Mouse (Mus musculus) kidney, postnatal 0 days (tissue): ENCODE measurements around the gene 4921517D22Rik. TPM values are rescaled to one million over a fixed set of nuclear protein-coding genes. Genes with fewer than 3 reads are reported as not detected.

ENCODE experiments used
- ATAC-seq: fragments of 200-750 bp; cut with Nextera tagmentation; replicated peaks from 2 replicates; pipeline ENCODE4 v1.8.0; 2017; ENCODE audit warnings: low read depth, moderate number of reproducible peaks, moderate TSS enrichment, moderate library complexity; ENCODE audit not compliant: low FRiP score
- DNase-seq: peaks from one replicate; pipeline ENCODE4 v3.0.0-alpha.2; 2016; ENCODE audit warnings: low spot score
- H3K27ac ChIP-seq: fragments of 300-500 bp; sonication (generic); 2 replicates; pipeline ENCODE4 v1.5.1; 2014; ENCODE audit warnings: mild to moderate bottlenecking
- H3K27me3 ChIP-seq: fragments of 300-500 bp; sonication (generic); 2 replicates; pipeline ENCODE4 v1.6.1; 2014; ENCODE audit warnings: low read length, mixed read lengths; ENCODE audit not compliant: insufficient read depth
- H3K36me3 ChIP-seq: fragments of 300-500 bp; sonication (generic); 2 replicates; pipeline ENCODE4 v1.6.1; 2014; ENCODE audit warnings: low read length, mixed read lengths; ENCODE audit not compliant: insufficient read depth
- H3K4me1 ChIP-seq: fragments of 300-500 bp; sonication (generic); replicated peaks from 2 replicates; pipeline ENCODE4 v1.6.1; 2014; ENCODE audit warnings: antibody characterized with exemption, low read length, mixed read lengths; ENCODE audit not compliant: insufficient read depth
- H3K4me2 ChIP-seq: fragments of 300-500 bp; sonication (generic); 2 replicates; pipeline ENCODE4 v1.6.1; 2014; ENCODE audit warnings: mild to moderate bottlenecking, low read length, moderate library complexity, mixed read lengths
- H3K4me3 ChIP-seq: fragments of 300-500 bp; sonication (generic); replicated peaks from 2 replicates; pipeline ENCODE4 v1.5.1; 2014; ENCODE audit warnings: low read depth, low read length
- H3K9ac ChIP-seq: fragments of 300-500 bp; sonication (generic); 2 replicates; pipeline ENCODE4 v1.6.1; 2014; ENCODE audit warnings: low read depth, low read length
- H3K9me3 ChIP-seq: fragments of 300-500 bp; sonication (generic); replicated peaks from 2 replicates; pipeline ENCODE4 v1.6.1; 2016; ENCODE audit warnings: low read length, inconsistent platforms, mixed read lengths
- CTCF ChIP-seq: IDR thresholded peaks from 2 replicates; pipeline ENCODE4 v1.5.1; 2016; ENCODE audit warnings: antibody characterized with exemption, low read depth, mild to moderate bottlenecking, moderate library complexity
- WGBS: fragments of 180-500 bp; shearing (Covaris S2); extraction: QIAGEN DNeasy Blood & Tissue Kit; methylation state at CpG from one replicate; pipeline ENCODE4 v1.1.7; 2014; 5-methylcytosine and 5-hydroxymethylcytosine counted together
- polyA plus RNA-seq: library from polyadenylated mRNA; unstranded; fragments of >200 nt; fragmentation: Nextera tagmentation; extraction: Ambion mirVana; gene quantifications from 2 replicates; pipeline ENCODE4 v1.2.1, GENCODE M21; 2015

4921517D22Rik gene
- polyA plus RNA-seq, 1 experiment from 2014 or later: not detected

DNA sequence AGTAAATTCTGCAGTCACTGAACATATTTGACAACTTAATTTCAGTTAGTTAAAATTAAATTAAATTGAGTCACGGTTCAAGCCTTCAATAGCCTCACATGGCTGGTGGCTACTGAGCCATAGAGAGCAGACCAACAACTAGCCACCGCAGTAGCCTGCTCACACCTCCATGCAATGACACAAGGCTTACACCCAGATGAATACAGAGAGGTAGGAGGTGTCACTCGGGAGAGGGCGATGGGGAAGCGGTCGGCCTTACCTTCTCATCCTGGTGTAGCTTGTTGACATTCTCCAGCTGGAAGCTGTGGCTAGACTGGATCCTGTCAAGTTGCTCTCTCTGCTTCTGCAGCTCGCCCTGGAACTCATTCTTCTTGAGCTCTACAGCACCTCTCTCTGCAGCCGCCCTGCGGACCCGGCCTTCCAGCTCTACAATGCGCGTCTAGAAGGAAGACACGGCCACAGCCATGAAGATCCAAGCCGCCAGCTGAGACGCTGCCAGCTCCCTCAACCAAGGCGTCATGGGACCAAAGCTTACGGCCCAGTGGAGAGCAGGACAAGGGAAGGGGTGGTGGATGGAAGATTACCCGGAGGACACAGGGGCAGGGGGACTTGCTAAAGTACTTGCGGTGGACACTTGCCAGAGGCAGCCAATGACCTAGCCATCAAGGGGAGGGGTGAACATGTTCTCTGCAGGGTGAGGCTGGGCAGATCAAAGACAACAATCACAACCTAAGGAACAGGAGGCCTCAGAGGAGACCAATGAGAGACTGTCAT lies 29.8 kb downstream of the 4921517D22Rik start:
- ATAC-seq (no peak), DNase-seq (no peak)
- Histone ChIP-seq H3K9ac (no peak overlapping the region), H3K4me3 (no peak overlapping the region), H3K4me2 (no peak overlapping the region), H3K4me1 (no peaks in the 10 kb centered on the region), H3K27ac (no peak overlapping the region), H3K27me3 (no peaks in the 10 kb centered on the region), H3K36me3 (0 out of 2 replicates have a peak, but pooled peaks cover 7% of the 10 kb centered on the region), H3K9me3 (no peaks in the 10 kb centered on the region)
- TF ChIP-seq CTCF: no peak
- WGBS: 68% methylated on average over 19 of the region's 19 CpGs

GRCm38 (mm10) chr13:59661966-59662365 lies 31.9 kb downstream of the 4921517D22Rik start:
- Histone ChIP-seq H3K4me3 (no peak overlapping the region), H3K9ac (no peak overlapping the region)
- WGBS: 95% methylated on average over 12 of the region's 12 CpGs

DNA sequence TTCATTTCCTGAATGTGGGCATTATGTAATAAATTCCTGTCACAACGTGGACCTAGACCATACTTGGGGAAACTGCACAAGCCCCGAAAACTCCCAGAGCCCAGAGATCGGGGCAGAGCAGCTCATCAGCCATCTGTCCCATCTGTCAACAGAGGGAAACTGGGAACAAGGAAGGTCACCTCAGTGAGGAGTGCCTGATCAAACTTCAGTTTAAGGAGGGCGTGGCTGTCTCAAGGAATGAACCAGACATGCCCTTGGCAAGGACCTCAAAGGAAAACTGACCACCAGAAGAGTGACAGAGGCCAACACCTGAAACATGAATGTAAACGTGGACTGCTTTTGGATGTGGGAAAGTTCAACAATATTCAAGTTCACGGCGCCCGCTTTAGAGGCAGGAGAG lies 32.5 kb downstream of the 4921517D22Rik start:
- Histone ChIP-seq H3K27ac (no peak overlapping the region), H3K4me3 (no peak overlapping the region), H3K4me1 (no peaks in the 10 kb centered on the region), H3K36me3 (0 out of 2 replicates have a peak, but pooled peaks cover 7% of the 10 kb centered on the region), H3K9me3 (no peaks in the 10 kb centered on the region), H3K27me3 (no peaks in the 10 kb centered on the region), H3K9ac (no peak overlapping the region), H3K4me2 (no peak overlapping the region)
- 87% methylated on average over 8 of the region's 8 CpGs for WGBS
- TF ChIP-seq CTCF: no peak
- no peak for ATAC-seq
- no peak for DNase-seq

More at GRCm38 (mm10) chr13:59661966-59662365, 31.9 kb downstream of the 4921517D22Rik start:
- H3K36me3 ChIP-seq: 0 out of 2 replicates have a peak, but pooled peaks cover 9% of the 10 kb centered on the region
- ATAC-seq (no peak), DNase-seq (no peak)
- H3K9me3 ChIP-seq: no peaks in the 10 kb centered on the region
- H3K27ac ChIP-seq: no peak overlapping the region
- H3K4me2 ChIP-seq: no peak overlapping the region
- no peak for TF ChIP-seq CTCF
- no peaks in the 10 kb centered on the region for H3K4me1 ChIP-seq
- H3K27me3 ChIP-seq: no peaks in the 10 kb centered on the region

GRCm38 (mm10) chr13:59660371-59660770 lies 33.5 kb downstream of the 4921517D22Rik start:
- Histone ChIP-seq H3K4me1 (no peaks in the 10 kb centered on the region), H3K4me3 (no peak overlapping the region), H3K27ac (no peak overlapping the region), H3K4me2 (no peak overlapping the region), H3K36me3 (0 out of 2 replicates have a peak, but pooled peaks cover 7% of the 10 kb centered on the region), H3K9ac (no peak overlapping the region), H3K27me3 (no peaks in the 10 kb centered on the region), H3K9me3 (no peaks in the 10 kb centered on the region)
- no peak for TF ChIP-seq CTCF
- WGBS: 98% methylated on average over 3 of the region's 3 CpGs
- no peak for ATAC-seq
- DNase-seq: no peak

- WGBS: 84% methylated on average over 5 of the region's 5 CpGs
- TF ChIP-seq CTCF: no peak
- H3K4me2 ChIP-seq: no peak overlapping the region
- H3K36me3 ChIP-seq: 0 out of 2 replicates have a peak, but pooled peaks cover 2% of the 10 kb centered on the region
- no peak for ATAC-seq
- 0 out of 2 replicates have a peak, but pooled peaks cover 5% of the 10 kb centered on the region for H3K4me1 ChIP-seq
- H3K9ac ChIP-seq: no peak overlapping the region
- no peaks in the 10 kb centered on the region for H3K27me3 ChIP-seq
- DNase-seq: no peak
- H3K4me3 ChIP-seq: no peak overlapping the region
- H3K27ac ChIP-seq: no peak overlapping the region
- H3K9me3 ChIP-seq: no peaks in the 10 kb centered on the region
Observed at GRCm38 (mm10) chr13:59657781-59658180, 36.1 kb downstream of the 4921517D22Rik start.

DNA sequence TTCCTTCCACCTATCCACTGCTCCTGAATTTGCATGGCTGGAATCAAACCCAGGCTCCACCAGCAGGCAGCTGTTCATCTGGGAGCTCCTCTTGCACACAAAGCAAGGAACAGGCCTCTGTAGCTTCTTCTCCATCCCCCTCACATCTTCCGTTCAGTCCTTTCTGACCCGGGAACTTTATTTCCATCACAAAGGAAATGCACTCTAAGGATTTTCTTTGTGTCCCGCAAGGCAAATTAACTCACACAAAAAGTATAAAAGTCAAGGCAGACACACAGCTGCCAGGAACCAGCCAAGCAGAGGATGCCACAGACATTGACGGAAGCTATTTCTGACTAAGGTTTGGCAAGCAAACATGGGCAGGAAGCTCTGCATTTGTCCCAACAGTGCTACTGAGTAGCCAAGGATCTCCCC lies 36.9 kb downstream of the 4921517D22Rik start:
- DNase-seq (no peak), ATAC-seq (no peak)
- H3K9ac ChIP-seq: no peak overlapping the region
- H3K4me3 ChIP-seq: no peak overlapping the region
- 0 out of 2 replicates have a peak, but pooled peaks cover 2% of the 10 kb centered on the region for H3K36me3 ChIP-seq
- H3K27me3 ChIP-seq: no peaks in the 10 kb centered on the region
- no peak overlapping the region for H3K4me2 ChIP-seq
- H3K27ac ChIP-seq: peak overlapping the region; percentile 20; the same call in 1 of the 2 replicates
- WGBS: 49% methylated on average over 4 of the region's 4 CpGs
- no peaks in the 10 kb centered on the region for H3K9me3 ChIP-seq
- no peak for TF ChIP-seq CTCF
- 0 out of 2 replicates have a peak, but pooled peaks cover 5% of the 10 kb centered on the region for H3K4me1 ChIP-seq
